Mouse (Mus musculus) telencephalon, adult 2 months (tissue): ENCODE data around the gene Cdk19.
"Not testable (repeated sequence)": the region's sequence is repeated elsewhere in the genome, so short reads cannot be mapped to it uniquely, and the experiment has no call there.

Source experiments
- DNase-seq: peaks from one replicate; pipeline ENCODE4 v3.0.0-alpha.2; 2011; ENCODE audit warnings: low read depth, low spot score

Gene Cdk19

DNA sequence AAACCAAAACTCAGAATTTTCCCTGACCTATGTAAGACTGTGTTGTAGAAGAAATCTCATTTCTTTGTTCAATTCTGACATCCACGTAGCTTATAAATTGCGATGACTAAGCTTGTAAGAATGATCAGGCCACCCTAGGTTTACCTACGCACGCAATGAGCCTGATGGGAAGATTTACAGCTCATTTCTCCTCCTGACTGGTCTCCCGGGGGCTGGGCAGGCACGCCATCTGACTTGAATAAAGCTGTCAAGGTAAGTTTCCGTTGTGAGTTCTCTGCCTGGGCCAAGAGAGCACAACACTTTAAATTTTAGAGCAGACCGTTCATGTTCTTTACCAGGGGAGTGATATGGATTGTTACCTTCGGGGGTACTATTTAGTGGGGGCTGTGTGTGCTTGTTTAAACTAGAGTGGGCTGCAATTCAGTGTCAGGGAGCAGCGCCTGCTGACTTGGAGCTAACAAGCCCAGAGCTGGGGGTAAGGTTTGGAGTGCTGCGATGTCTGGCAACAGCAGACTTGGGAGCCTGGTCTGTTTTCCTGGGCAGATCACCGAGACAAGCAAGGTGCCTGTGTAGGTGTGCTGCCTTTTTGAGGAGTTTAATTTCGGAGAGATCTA, at the start of gene Cdk19:
TSS of gene Cdk19 (plus strand) at position 214 of the 614 bp plus-strand sequence.
- DNase-seq, result no peak

DNA sequence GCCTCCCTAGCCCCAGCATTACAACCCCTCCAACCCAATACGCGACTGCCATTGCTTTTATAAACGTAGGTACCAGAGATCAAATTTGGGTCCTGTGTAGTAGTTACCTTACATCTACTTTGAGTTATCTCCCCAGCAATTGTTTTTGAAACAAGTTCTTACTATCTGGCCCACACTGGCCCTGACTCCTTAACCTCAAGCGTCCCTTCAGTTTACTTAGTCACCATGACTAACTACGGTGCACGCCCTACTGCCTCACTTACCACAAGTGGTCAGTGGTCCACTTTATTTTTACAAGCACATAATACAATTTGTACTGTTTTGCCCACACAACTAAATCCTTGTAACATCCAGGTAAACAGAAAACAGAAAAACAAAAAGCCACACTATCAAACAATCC, 46.7 kb upstream of the Cdk19 start:
- no peak for DNase-seq

DNA sequence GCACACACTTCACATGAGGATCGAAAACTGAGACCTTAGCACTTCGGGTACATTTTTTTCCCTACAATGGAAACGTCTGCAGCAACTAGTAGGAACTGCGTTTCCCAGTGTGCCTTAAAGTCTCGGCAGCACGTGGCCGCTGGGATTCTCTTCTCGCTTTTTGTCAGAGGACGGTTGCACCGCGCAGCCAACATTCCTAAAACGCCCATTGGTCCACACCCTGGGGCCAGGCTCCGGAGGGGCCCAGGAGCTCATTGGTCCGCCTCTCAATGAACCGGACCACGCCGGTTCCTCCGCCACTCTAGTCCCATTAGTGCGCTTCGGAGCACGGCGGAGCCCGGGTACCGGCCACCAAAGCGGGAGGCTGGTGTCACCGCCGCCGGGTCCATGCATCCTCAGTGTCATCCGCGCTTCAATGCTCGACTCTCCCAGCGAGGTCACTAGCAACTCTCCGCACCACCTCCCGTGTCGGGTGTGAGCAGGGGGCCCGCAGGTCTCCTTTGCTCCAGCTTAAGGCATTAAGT, 38.7 kb upstream of the Cdk19 start:
- peak; percentile 84 for DNase-seq

DNA sequence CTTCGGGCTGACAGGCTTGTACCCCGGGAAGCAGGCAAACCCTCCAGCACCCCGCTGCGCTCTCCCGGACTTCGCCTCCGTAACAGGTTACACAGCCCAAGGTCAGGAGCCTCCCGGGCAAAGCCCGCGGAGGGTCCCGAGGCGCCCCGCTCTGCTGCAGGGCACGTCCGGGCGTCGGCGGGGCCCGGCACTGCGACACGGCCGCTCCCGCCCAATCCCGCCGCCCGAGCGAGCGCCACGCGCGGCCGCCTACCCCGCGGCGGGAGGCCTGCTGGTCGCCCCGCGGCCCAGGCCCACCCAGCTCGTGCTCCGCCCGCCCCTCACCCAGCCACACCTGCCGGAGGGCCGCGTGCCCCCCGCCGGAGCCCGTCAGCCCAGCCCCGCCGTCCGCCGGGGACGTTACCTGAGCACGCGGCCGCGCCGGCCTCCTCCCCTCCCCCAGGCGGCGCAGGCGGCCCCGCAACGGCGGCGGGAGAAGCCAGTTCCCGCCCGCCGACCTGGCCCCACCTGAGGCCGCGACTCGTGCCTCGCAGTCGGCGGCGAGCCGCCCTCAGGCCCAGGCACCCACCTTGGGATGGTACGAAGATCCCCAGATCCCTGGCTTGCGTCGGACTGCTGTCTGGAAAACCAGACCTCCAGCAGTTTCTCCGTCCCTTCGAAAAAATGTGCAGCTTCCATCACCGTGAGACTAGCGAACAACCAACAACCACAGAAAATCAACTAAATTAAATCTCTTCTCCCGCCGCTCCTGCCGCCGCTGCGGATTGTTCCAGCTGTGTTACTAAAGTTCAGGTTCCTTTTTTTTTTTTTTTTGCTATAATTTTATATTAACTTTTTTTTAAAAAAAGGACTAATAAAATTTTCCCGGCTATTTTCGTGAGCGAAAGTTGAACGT, 37.9 kb upstream of the Cdk19 start:
- not testable (repeated sequence) for DNase-seq

DNA sequence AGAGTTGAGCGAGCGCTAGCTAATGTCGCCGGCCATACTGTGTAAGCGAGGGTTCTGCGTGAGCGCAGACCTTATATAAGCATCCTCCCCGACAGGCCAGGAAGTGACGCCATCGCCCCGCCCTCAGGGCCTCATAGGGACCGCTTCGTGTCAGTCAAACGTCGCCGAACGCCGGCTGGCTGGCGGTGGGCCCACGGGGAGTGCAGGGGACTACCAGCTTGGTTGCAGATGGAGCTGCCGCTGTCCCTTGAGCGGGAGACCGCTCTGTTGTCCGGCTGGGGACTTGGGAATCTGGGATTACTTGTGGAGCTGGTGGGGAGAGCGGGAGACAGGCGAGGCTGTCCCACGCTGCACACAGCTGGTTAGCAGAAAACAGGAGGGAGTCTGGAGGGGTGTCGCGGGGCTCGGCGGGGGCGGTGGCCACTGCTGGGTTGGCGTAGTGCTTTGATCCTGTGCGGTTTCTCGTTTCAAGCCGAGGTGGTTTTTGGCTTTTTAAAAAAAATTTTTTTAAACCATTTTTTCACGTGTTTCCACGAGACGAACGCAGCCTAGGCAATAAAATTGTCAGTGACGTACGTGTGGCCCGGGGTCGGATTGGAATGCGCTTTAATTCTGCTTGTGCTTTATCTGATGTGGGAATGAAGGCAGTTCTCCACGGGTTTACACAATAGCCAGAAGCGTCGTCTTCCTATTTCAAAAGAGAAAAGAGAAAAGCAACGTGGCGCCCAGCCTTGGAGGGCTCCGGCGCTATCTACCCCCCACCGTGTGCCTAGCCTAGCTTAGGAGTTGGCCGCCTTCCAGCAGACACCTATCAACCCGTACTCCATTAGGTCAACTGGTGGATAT, 37.0 kb upstream of the Cdk19 start, which contains the start of gene Amd1:
TSS of gene Amd1 (minus strand) at position 47 of the 846 bp plus-strand sequence.
- peak; percentile 97 for DNase-seq

DNA sequence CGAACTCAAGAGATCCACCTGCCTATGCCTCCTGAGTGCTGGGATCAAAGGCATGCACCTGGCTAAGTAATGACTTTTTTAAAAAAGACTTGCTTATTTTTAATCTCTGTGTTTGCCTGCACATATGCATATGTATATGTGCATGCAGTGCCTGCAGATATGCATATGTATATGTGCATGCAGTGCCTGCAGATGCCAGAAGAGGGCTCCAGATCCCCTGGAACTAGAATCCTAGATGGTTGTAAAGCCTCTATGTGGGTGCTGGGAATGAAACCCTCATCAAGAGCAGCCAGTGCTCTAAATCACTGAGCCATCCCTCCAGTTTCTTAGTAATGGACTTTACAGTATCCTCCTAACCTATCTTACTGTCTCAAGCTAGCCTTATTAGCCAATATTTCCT, 33.4 kb upstream of the Cdk19 start:
- DNase-seq, result no peak

DNA sequence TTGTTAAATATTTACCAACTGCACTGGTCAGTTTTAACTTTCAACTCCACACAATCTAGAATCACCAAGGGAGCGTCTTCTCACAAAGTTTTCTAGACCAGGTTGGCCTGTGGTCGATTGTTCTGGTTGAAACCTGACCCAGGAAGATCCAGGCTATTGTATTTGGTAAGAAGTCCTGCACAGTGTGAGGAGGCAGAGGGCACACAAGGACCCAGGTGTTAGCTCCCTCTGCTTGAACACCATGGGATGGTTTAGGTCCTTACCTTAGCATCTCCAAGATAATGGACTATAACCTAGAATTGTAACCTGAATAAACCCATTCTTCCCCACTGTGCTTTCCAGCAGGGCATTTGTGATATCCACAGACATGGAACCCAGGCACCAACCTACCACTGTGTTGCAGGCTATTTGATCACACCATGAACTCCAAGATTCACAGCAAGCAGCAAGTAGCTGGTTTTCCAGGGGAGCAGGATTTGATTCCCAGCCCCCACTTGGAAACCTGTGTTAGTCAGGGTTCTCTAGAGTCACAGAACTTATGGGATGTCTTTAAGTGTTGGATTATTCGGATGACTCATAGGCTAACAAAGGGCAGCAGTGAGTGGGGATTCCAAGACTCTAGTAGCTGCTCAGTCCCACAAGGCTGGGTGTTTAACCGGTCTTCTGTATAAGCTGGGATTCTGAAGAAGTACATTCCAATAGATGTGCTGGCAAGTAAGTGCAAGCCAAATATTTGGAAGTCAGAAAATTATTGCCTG, 31.4 kb upstream of the Cdk19 start:
- no peak for DNase-seq

DNA sequence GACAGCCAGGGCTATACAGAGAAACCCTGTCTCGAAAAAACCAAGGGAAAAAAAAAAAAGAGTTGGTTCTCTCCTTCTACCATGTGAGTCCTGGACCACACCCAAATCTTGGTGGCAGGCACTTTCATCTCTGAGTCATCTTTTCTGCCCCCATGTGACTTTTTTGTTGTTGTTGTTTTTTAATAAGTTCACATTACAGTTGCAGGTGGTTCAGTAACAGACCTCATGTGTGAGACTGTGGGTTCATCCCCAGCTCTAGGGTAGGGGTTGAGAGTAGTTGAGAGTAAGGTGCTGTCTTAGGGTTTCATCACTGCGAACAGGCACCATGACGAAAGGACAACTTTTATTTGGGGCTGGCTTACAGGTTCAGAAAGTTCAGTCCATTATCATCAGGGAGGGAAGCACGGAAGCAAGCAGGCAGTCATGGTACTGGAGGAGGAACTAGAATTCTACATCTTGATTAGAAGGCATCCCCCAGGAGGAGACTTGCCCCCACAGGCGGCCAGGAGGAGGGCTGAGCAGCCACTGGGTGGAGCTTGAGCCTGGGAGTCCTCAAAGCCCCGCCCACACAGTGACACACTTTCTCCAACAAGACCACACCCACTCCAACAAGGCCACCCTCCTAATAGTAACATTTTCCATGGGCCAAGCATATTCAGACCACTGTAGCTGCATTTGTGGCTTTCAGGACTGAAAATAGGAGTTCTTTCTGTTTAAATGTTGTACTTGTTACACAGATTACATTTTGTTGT, 29.3 kb upstream of the Cdk19 start:
- no peak for DNase-seq

DNA sequence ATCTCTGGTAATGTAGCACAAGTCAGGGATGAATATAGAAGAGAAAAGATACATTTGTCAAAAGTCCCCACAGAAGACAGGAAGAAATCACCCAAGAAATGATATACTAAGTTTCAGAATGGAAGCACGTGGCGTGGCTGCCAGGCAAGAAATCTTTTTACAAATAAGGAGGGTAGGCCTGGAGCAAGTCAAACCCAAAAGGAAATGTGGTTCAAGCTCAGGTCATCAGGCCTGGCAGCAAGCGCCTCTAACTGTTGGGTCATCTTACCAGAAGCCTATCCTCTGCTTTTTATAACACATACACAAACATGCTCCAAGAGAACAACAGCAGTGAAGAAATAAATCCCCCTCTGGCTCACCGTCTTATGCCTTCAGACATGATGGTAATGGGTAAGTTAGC, 26.6 kb upstream of the Cdk19 start:
- no peak for DNase-seq

DNA sequence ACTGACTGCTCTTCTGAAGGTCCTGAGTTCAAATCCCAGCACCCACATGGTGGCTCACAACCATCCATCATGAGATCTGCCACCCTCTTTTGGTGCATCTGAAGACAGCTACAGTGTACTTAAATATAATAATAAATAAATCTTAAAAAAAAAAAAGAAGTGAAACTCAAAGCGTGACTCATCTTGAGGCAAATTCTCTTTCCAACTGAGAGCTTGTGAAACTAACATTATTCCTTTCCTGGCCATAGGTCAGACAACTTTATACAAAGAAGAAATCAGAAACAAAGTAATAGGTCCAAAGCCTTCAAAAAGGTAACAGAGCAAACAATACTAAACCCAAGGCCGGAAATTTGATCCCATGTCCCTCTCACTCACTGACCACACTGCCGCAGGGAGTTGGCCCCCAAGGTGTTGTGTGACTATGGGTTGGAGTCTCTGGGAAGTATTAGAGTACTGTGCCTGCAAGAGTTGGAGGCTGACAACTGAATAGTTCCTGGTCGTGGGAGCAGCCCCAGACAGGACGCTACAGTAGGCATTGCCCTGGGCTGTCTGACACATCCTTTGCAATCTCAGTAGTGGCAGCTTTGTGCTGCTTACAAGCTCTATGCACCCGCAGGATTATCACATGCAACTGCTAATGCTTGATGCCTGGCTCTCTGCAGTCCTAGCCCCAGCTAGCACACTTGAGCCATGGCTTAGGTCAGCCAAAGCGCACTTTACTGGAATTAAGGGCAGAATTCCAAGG, 22.4 kb upstream of the Cdk19 start:
- no peak for DNase-seq

DNA sequence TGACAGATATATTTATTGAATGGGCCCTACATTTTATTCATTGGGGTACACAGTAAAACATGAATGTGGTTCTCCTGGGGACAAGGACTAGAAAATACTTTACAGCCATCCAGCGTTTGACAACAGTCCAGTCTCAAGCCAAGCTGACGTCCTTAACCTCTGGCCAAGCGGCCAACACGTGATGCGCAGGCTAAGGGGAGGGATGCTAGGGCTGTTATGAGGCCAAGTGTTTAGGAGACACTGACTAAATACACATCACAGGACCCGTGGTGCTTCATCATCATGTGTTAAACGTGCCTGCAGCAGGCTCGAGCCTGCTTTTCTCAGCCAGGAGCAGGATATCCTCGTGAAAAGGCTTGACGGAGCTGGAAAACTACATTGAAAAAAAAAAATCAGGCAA, 19.1 kb upstream of the Cdk19 start:
- DNase-seq, result no peak

DNA sequence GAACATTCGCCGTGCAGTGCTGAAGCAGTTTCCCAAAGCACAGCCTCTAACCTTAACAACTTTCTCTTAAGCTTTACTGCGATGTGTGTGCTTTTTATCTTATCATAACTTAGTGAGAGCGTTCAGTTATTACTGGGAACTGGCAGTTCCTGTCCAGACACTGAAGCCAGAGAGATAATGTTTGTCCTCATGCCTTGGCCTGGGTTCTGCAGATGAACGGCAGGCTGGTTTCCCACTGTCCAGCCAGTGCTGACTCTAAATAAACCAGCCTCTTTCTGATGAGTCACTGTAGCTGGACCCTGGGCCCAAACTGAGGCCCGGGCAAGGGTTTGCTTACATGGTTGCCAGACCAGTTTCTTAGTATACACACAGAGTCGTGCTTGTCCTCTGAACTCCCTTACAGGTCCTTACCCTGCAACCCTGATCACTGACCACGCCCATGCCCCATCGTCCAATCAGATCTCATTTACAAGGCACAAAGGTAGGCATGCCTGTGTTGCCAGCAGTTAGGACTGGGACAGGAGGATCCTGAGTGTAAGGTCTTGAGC, 11.3 kb upstream of the Cdk19 start:
- DNase-seq, result no peak

DNA sequence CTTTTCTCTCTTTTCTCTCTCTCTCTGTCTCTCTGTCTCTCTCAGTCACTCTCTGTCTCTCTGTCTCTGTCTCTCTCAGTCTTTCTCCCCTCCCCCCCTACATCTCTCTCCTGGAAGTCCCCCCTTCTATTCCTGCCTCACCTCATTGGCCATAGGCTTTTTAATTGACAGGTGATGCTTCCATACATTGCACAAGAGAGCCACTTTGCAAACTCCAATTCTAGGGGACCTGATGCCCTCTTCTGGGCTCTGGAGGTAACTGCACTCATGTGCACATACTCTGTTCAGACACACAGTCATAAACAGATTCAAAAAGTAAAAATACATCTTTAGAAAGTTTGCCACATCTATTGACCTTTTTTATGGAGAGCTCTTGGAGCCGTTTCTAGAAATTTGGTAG, 9.1 kb upstream of the Cdk19 start:
- no peak for DNase-seq

DNA sequence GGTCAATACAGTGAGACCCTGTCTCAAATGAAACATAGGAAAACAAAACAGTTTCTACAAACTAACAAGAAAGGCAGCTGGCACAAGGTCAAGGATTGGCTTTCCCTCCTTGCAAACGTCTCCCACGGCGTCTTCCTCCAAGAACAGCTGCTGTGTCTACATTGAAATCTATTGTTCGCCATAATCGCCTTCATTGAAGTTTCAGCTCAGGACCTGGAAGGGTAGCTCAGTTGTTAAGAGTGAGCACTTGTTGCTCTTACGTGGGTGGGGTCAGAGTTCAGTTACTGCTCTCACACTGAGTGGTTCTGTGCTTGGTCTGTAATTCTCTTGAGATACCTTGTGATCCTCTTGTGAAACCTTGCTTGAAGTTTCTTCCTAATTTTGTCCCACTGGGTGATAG, 6.5 kb upstream of the Cdk19 start:
- no peak for DNase-seq

DNA sequence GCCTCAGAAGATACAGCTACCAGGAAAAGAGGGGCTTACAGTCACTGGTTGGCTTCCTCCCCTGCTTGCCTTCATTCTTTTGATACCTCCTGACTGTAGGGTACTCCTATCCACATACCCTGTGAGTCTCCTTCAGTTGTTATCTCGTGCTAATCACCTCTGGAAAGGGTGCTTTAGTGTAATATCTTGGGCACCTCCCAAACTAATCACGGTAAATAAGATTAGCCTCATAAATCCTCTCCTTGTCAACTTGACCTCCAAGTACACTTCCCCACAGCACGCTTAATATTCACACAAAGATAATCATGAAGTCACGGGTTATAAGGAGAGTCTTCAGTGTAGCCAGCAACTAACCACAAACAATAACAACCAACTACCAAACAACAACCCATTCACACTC, 2.7 kb downstream of the Cdk19 start:
- no peak for DNase-seq

DNA sequence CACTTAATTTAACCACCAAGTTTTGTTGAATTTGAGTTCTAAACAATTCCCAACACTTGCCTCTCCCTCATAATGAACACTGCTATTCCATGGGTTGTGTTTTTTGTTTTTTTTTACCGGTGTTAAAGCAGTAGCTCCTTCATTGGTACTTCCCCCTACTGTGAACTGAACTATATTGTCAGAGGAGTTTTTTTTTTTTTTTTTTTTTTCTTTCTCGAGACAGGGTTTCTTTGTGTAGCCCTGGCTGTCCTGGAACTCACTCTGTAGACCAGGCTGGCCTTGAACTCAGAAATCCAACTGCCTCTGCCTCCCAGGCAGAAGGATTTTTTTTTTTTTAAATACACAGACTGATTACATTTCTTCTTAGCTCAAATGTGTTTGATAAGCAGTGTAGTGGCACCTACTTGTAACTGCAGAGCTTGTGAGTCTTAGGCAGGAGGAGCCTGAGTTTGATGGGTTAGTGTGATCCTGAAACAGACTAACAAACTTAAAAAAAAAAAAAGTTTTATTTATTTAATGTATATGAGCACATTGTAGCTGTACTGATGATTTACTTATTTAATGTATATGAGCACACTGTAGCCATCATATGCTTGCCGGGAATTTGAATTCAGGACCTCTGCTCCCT, 7.5 kb downstream of the Cdk19 start:
- DNase-seq, result no peak

DNA sequence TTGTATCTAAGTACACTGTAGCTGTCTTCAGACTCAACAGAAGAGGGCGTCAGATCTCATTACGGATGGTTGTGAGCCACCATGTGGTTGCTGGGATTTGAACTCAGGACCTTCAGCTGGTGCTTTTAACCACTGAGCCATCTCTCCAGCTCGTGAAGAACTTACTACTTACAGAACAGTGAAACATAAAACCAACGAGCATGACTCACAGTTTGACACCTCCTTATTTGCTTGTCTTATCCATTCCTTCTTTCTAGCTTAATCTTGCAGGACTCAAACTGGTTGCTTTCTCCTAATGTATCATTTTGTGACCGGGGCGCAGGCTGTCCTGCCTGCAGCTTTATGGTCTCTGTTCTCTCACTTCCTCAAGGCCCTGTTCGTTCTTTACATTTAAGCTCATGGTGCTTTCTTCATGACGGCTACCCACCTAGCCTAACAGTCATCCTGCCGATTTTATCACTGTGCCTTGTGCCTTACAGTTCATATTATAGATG, 8.1 kb downstream of the Cdk19 start:
- DNase-seq, result no peak

DNA sequence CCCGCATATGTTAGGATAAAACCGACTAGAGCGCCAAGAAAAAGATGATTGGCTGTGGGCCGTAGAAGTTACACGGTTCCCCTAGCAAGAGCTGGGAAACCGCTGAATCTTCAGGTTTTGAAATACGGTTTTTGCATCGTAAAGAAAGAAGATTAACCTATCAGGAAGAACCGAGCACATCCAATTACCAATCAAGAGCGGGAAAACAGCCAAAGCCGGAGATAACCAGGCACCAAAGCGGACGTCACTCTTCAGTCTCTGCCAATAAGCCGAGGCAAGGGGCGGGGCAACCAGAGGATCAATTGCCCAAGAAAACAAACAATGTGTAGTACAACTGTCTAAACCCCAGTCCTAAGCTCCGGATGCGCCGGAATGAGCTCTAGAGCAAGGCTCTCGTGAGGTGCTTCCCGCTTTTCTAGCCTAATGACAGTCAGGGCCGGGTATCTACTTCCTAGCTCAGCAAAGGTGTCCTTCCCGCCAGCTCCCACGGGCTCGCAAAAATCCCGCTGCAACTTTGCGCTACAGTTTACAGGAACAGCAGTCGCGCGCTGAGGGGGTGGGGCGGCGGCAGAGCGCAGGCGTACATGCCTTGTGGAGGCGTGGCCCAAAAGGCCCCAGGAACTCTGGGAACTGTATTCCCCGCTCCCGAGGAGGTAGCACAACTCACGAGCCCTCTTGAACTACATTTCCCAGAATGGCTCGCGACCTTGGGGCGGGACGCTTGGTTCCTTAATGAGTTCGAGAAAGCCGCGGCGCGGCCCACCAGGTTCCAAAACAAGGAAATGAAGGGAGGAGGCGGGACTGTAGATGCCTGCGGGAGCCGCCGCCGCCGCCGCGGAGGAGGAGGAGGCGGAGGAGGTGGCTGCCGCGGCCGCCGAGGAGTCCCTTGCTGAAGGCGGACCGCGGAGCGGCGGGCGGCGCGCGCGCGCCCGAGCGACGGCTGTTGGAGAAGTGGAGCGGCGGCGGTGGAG, 9.5 kb downstream of the Cdk19 start:
- DNase-seq, result peak; percentile 99
